Mouse (Mus musculus): Measurements from ENCODE around the gene Mxi1. TPM values are rescaled to one million over a fixed set of nuclear protein-coding genes. Genes with fewer than 3 reads are reported as not detected.

Gene Mxi1
- polyA plus RNA-seq, 1 experiment from 2014 or later = 29.3 TPM

- Histone ChIP-seq H3K36me3 (ENCODE audit: control insufficient read depth, insufficient read depth, low read length) (no peaks in the 10 kb centered on the region), H3K4me2 (replicated peaks; ENCODE audit: low read depth, low read length) (peak overlapping the region; percentile 63), H3K4me3 (ENCODE audit: low read depth, low read length) (peak overlapping the region; percentile 33), H3K9ac (replicated peaks; ENCODE audit: low read depth, low read length) (no peak overlapping the region), H3K9me3 (ENCODE audit: control insufficient read depth, low read depth, low read length) (no peaks in the 10 kb centered on the region), H3K27me3 (ENCODE audit: control insufficient read depth, insufficient read depth, low read length) (no peaks in the 10 kb centered on the region), H3K27ac (ENCODE audit: low read length) (peak overlapping the region; percentile 30; the same call in 1 of the 2 replicates), H3K4me1 (ENCODE audit: control insufficient read depth, insufficient read depth, low read length) (peaks cover 6% of the 10 kb centered on the region; the same call in 1 of the 2 replicates)
- peak; percentile 25; the same call in 1 of the 2 replicates for ATAC-seq (ENCODE audit: insufficient number of reproducible peaks, insufficient read depth, low FRiP score, low read depth)
- under 1% methylated on average over 6 of the region's 6 CpGs for WGBS
Observed at GRCm38 (mm10) chr19:53421583-53422188, 111.4 kb downstream of the Mxi1 start.

DNA sequence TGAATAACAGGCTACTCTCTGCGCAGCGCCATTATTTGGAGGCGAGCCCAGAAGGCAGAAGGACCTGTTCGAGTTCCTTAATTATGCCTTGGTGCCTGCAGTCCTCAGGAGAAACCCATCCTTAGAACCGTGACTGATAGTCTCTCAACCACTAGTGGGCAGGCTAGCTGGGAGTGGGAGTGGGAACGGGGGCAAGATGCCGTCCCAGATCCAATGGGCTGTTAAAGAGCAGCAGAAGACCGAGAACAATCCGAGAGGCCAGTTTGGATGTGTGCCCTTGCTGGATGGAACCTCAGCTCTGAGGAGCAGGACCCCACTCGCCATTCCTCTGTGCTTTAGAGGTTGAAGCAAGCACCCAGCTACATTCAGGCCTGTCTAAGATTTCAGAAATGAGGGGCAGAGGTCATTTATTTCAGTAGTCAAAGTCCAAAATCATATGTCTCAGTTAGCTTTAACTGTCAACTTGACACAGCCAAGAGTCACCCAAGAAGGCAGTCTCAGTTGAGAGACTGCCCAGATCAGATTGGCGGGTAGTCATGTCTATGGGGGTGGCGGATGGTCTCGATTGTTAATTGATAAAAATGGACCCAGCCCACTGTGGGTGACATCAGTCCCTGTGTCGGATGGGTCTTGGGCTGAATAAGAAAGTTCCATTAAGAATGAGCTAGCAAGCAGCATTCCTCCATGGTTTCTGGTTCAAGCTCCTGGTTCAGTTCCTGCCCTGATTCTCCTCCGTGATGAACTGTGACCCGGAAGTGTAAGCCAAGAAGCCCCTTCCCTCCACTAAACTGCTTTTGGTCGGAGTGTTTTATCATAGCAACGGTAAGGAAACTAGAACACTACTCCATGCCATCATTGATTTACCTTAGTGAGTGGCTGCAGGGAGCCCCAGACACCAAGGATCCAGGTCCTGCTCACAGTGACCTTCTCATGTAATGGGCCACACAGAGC lies 112.3 kb downstream of the Mxi1 start:
- no peak overlapping the region for H3K4me3 ChIP-seq (ENCODE audit: low read depth, low read length)
- H3K9ac ChIP-seq (replicated peaks; ENCODE audit: low read depth, low read length) = no peak overlapping the region
- H3K9me3 ChIP-seq (ENCODE audit: control insufficient read depth, low read depth, low read length) = no peaks in the 10 kb centered on the region
- no peaks in the 10 kb centered on the region for H3K27me3 ChIP-seq (ENCODE audit: control insufficient read depth, insufficient read depth, low read length)
- no peaks in the 10 kb centered on the region for H3K36me3 ChIP-seq (ENCODE audit: control insufficient read depth, insufficient read depth, low read length)
- H3K4me1 ChIP-seq (ENCODE audit: control insufficient read depth, insufficient read depth, low read length) = peaks cover 12% of the 10 kb centered on the region
- 70% methylated on average over 18 of the region's 18 CpGs for WGBS
- ATAC-seq (ENCODE audit: insufficient number of reproducible peaks, insufficient read depth, low FRiP score, low read depth) = no peak
- H3K27ac ChIP-seq (ENCODE audit: low read length) = no peak overlapping the region
- no peak overlapping the region for H3K4me2 ChIP-seq (replicated peaks; ENCODE audit: low read depth, low read length)

DNA sequence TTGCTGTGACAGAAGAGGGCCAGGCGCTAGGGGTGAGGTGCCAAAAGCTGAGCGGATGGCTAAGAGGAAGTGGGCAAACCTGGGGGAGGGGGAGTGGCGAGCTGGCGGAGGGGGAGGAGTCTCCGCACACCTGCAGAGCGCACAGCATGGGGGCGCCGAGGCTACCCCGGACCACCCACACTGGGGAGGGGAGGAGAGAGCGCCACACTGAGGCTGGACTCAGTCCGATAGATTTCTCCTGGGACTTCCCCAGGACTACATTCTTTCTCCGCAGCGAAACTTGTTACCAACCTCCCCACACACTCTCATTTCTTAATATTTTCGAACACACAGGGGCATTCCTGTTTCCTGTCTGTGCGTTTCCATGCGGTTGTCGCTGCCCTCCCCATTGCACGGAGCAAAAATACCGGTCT lies 113.0 kb downstream of the Mxi1 start:
- peaks cover 12% of the 10 kb centered on the region for H3K4me1 ChIP-seq (ENCODE audit: control insufficient read depth, insufficient read depth, low read length)
- H3K27ac ChIP-seq (ENCODE audit: low read length) = no peak overlapping the region
- no peaks in the 10 kb centered on the region for H3K27me3 ChIP-seq (ENCODE audit: control insufficient read depth, insufficient read depth, low read length)
- H3K36me3 ChIP-seq (ENCODE audit: control insufficient read depth, insufficient read depth, low read length) = no peaks in the 10 kb centered on the region
- ATAC-seq (ENCODE audit: insufficient number of reproducible peaks, insufficient read depth, low FRiP score, low read depth) = no peak
- 0 out of 2 replicates have a peak overlapping the region, but pooled peaks have one; percentile 12 for H3K4me2 ChIP-seq (replicated peaks; ENCODE audit: low read depth, low read length)
- 20% methylated on average over 19 of the region's 19 CpGs for WGBS
- H3K4me3 ChIP-seq (ENCODE audit: low read depth, low read length) = no peak overlapping the region
- H3K9ac ChIP-seq (replicated peaks; ENCODE audit: low read depth, low read length) = no peak overlapping the region
- no peaks in the 10 kb centered on the region for H3K9me3 ChIP-seq (ENCODE audit: control insufficient read depth, low read depth, low read length)

GRCm38 (mm10) chr19:53423816-53424465 lies 113.6 kb downstream of the Mxi1 start:
- Histone ChIP-seq H3K36me3 (ENCODE audit: control insufficient read depth, insufficient read depth, low read length) (no peaks in the 10 kb centered on the region), H3K4me3 (ENCODE audit: low read depth, low read length) (no peak overlapping the region), H3K9me3 (ENCODE audit: control insufficient read depth, low read depth, low read length) (no peaks in the 10 kb centered on the region), H3K27me3 (ENCODE audit: control insufficient read depth, insufficient read depth, low read length) (no peaks in the 10 kb centered on the region), H3K9ac (replicated peaks; ENCODE audit: low read depth, low read length) (no peak overlapping the region), H3K4me1 (ENCODE audit: control insufficient read depth, insufficient read depth, low read length) (peaks cover 12% of the 10 kb centered on the region), H3K4me2 (replicated peaks; ENCODE audit: low read depth, low read length) (0 out of 2 replicates have a peak overlapping the region, but pooled peaks have one; percentile 12), H3K27ac (ENCODE audit: low read length) (no peak overlapping the region)
- 51% methylated on average over 17 of the region's 17 CpGs for WGBS
- ATAC-seq (ENCODE audit: insufficient number of reproducible peaks, insufficient read depth, low FRiP score, low read depth) = no peak

DNA sequence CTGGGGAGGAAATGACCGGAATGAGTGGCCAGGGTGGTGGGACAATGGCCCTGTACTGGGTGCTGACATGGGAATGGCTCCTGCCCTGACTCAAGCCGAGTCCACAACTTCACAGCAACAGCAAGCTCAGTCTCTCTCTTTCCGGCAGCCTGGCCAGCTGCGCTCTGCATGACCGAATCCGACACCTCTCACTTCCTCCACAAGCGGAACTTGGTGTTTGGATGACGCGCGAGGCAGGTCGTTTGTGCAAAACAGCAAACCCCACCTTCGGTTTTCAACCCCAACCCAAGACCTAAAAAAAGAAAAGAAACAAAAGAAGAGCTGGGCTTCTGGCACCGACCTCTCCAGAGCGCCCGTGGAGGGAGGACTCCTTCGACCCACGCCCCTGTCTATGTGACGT lies 114.3 kb downstream of the Mxi1 start:
- no peak overlapping the region for H3K4me3 ChIP-seq (ENCODE audit: low read depth, low read length)
- WGBS = 59% methylated on average over 18 of the region's 18 CpGs
- H3K36me3 ChIP-seq (ENCODE audit: control insufficient read depth, insufficient read depth, low read length) = no peaks in the 10 kb centered on the region
- no peaks in the 10 kb centered on the region for H3K9me3 ChIP-seq (ENCODE audit: control insufficient read depth, low read depth, low read length)
- H3K27me3 ChIP-seq (ENCODE audit: control insufficient read depth, insufficient read depth, low read length) = no peaks in the 10 kb centered on the region
- ATAC-seq (ENCODE audit: insufficient number of reproducible peaks, insufficient read depth, low FRiP score, low read depth) = no peak
- H3K4me1 ChIP-seq (ENCODE audit: control insufficient read depth, insufficient read depth, low read length) = peaks cover 12% of the 10 kb centered on the region
- H3K9ac ChIP-seq (replicated peaks; ENCODE audit: low read depth, low read length) = no peak overlapping the region
- no peak overlapping the region for H3K27ac ChIP-seq (ENCODE audit: low read length)
- no peak overlapping the region for H3K4me2 ChIP-seq (replicated peaks; ENCODE audit: low read depth, low read length)

Other genes starting within 250 kb of the Mxi1 start
- gene Add3, start 170.1 kb upstream of the Mxi1 start, polyA plus RNA-seq (2014; fragmentation: Nextera tagmentation; extraction: Ambion mirVana) = 85.5 and 93.2 TPM in 2 replicates
- not detected in 2 replicates for gene Gm10197, start 61.2 kb downstream of the Mxi1 start, polyA plus RNA-seq (2014; fragmentation: Nextera tagmentation; extraction: Ambion mirVana)
- 42.4 and 43.5 TPM in 2 replicates for gene Smndc1, start 80.1 kb downstream of the Mxi1 start, polyA plus RNA-seq (2014; fragmentation: Nextera tagmentation; extraction: Ambion mirVana)
- 4.6 TPM in 2 replicates for gene Dusp5, start 218.6 kb downstream of the Mxi1 start, polyA plus RNA-seq (2014; fragmentation: Nextera tagmentation; extraction: Ambion mirVana)